Mouse (Mus musculus): ENCODE measurements at regions not wholly inside any gene's neighbourhood (a gene's known extent, or its start where the extent isn't known, plus 50 kb on each side); places are given as distances from the start of the nearest gene placed in this dataset.

GRCm38 (mm10) chr1:35797526-35797925 is 270.7 kb upstream of the Hs6st1 start:
- no peak for DNase-seq

DNA sequence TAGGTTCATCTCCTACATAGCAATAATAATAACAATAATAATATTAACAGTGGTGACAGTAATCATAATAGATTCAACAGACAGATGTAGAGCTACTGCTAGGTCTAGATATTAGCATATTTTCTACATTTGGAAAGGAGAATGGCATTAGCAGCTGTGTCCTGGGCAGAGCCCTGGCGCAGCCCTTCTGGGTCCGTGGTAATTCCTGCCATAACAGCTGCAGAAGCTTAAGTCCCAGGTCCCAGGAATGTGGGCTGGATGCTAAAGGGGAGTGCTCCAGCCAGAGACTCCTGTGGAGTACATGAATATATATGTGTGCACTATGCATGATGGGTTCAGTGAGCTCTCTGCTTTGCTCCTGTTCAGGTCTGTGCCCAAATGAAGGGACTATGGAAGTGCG is 262.7 kb upstream of the Hs6st1 start:
- DNase-seq = no peak

DNA sequence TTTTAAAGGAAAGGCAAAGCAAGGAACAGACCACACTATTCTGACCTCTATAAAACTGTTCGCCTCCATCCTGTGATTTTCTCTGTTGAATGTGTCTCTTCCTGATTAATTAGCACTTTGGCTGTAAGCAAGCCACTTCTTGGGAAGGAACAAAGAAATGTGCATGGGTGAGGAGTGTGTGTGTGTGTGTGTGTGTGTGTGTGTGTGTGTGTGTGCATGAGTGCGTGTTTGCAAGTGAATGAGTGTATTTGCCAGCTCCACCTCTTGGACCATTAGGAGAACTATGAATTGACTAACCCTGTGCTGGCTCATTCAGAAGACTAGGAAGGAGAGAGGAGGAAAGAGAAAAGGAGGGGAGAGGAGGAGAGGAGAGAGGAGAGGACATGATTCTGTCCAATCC is 261.9 kb upstream of the Hs6st1 start:
- no peak for DNase-seq

- no peak for DNase-seq
Measured at GRCm38 (mm10) chr1:35806731-35807130, 261.5 kb upstream of the Hs6st1 start.

DNA sequence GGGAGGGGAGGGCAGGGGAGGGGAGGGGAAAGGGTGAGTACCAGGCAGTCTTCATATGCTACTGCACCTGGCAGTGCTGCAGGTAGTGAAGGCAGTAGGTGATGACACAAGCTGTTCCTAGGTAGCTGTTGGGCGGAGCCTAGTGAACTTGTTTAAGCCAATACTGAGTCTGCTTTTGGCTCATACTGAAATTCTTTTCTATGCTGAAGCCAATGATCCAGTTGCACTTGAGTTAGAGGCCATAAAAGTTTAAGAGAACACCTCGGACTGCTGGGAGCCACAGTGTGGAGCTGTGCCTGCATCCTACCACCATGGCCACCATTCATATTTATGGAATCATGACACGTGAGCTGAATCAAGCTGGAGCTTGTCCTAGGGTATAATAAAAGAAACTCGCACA is 259.3 kb upstream of the Hs6st1 start:
- DNase-seq = no peak

- DNase-seq = no peak
Measured at GRCm38 (mm10) chr1:35809341-35809740, 258.9 kb upstream of the Hs6st1 start.

- no peak for DNase-seq
Measured at GRCm38 (mm10) chr1:35810571-35811342, 257.4 kb upstream of the Hs6st1 start.

DNA sequence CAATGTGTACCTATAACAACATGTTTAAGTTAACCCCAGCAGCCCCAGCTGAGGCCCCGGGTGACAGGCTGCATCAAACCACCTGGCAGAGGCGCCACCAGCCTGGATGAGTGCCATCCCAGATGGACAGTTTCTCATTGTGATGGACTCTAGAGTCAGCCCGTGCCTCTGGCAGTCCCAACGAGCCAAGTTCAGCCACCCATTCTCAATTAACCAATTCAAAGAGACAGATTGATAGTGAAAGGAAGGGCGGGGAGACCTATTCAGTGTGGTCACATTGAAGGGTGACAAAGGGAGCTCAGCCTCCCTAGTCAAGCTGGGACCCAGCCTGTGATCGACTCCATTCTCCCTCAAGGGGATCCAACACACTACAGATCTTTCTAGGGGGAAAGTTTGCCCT is 256.8 kb upstream of the Hs6st1 start:
- DNase-seq = no peak

DNA sequence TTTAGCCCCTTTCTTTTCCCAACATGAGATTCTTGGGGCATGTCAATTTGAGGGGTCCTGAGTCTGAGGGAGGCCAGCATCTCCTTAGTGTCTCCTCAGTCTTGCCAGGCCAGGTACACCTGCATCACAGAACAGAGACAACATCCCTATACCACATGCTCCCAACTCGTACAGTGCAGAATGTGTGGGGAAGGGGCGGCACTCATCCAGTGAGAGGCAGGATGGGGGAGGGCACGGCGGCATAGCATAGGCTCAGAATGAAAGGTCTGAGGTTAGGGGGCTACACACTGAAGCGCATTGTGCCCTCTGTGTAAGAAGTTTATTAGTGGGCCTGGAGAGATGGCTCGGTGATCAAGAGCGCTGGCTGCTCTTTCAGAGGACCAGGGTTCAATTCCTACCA is 256.4 kb upstream of the Hs6st1 start:
- DNase-seq = no peak

- DNase-seq = peak in 1 of 2 experiments; percentile 22
Measured at GRCm38 (mm10) chr1:35813625-35814024, 254.6 kb upstream of the Hs6st1 start.

GRCm38 (mm10) chr1:35814207-35814606 is 254.0 kb upstream of the Hs6st1 start:
- DNase-seq = no peak

GRCm38 (mm10) chr1:35814751-35815150 is 253.4 kb upstream of the Hs6st1 start:
- DNase-seq = no peak

DNA sequence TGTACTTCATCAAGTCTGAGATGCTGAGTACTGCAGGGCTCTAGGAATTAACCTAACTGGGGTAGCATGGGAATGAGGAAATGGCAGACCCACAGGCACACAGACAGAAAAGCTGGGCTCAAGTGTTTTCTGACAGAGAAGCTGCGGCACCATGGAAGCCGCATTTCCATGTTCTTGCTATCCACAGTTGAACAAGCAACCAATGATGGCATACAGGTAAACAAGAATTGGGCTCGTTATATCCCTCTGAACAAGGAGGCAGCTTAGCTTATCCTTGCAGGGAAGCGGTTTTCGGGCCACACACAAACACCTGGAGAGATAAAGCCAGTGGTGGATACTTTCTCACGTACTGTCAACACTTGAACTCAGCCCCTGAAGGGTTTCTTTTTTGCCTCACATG is 246.4 kb upstream of the Hs6st1 start:
- no peak for DNase-seq

GRCm38 (mm10) chr1:35822376-35823202 is 245.6 kb upstream of the Hs6st1 start:
- DNase-seq = no peak

DNA sequence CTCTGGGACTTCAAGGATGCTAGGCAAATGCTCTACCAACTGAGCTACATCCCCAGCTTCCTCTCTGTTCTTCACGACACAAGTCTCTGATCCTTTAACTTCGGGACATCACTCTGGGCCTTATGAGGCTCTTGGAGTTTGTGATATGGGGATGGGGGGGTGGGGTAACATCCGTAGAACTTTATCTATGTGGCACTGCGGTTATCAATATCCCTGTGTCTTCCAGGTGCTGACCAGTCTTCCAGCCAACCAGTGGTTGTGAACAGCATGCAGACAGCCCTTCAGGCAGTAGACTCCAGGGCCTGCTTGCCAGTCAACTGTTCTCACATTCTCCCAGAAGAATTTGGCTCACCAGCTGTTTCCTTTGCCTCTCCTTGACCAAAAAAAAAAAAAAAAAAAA is 244.7 kb upstream of the Hs6st1 start:
- no peak for DNase-seq

DNA sequence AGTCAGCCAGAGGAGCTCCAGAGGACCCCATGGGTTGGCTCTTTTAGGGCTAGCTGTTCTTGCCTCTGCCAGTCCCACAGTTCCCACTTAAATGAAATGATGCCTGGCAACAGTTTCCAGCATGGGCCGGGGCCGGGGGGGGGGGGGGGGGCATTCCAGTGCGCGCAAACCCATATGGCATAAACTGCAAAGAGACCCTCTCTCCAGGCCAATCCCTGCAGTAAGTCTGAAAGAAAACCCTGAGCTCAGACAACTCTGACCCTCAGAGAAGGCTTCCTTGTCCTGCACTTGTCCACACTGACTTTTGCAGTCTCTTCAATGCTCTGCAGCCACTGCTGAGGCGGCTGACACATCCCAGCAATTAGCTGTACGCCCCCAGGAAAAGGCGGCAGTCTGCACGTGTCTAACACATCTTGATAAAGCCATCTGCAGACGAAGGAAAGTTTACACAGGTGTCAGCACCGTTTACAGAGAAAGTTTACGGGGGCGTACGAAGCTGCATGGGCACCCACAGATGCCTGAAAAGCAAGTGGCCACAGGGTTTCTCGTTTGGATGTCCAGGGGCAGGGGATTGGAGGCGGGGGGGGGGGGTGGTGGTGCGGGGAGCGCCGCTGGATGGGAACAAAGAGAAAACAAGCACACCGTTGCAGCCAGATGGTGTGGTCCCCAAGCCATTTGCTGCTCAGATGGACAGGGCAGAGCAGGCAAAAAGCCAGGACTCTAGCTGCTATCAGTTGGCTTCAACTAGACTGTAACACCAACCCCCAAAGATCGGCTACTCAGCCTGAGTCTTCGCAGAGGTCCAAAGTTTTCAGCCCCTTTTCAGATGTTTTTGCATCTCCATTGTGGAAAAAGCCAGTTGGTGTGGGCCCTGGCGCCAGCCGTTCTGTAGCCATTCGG is 244.0 kb upstream of the Hs6st1 start:
- no peak for DNase-seq

DNA sequence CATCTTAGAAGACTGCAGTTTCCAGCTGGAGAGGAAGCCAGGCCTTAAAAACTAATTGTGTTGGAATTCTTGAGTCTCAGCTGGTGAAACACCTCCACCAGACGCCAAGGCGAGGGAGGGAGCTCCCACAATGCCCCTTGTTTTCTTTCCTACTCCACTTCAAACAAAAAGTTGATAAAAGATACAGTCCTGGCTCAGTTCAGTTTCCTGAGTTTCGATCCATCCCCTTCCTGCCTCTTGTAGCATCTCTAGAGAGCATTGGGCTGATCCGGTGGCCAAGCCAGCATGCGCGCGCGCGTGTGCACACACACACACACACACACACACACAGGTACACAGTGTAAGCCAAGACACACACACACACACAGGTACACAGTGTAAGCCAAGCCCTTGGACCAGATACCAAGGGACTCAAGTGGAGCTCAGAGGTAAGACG is 242.7 kb upstream of the Hs6st1 start:
- DNase-seq = no peak

DNA sequence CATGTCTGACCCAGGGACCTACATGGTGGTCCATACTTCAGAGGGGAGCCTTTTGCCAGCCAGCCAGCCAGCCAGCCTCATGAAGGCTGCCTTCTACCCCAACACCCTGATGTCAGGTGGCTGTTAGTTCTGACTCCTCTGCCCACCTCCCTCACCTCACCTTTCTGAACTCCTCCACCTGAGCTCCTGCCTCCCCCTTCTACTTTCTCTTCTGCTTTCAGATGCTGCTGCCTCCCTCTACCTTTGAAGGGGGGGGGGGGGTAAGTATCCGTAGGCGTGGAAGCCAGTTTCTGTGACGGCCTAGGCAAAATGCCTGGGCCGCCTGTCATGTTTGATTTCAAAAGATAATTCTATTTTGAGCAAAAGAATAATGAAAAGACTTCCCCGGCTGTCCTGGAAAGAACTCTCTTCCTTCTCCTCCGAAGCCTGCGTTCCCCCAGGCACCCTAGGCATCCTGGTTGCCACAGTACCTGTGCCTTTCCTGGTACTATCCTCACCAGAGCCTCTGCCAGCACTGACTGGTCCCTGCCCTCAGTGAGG is 241.6 kb upstream of the Hs6st1 start:
- no peak for DNase-seq

DNA sequence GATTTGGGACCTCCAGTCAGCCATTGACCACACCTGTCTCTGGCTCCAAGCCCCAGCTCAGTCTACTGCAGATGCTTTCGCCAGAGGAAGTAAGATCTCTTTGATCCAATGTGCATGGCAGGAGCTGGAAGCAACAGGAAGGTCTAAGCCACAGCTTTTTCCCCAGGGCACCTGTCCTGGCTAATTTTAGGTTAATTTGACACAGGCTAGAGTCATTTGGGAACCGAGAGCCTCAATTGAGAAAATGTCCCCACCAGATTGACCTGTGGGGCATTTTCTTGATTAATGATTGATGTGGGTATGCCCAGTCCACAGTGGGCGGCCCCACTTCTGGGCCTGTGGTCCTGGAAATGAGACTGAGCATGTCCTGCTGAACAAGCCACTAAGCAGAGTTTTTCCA is 240.7 kb upstream of the Hs6st1 start:
- DNase-seq = no peak

DNA sequence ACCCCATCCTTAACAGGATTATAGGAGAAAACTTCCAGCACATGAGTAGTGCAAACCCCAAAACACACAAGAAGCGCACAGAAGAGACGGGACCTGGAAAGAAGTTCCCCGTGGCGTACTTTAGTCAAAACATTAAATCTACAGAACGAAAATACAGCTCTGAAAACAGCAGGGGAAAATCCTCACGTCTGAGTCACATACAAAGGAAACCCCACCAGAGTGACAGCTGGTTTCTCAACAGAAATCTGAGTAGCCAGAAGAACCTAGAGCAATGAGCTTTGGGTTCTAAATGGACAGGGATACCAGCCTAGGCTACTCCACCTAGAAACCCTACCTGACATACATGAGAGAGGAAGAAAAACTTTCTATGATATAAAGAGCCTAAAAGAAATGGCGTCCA is 234.0 kb upstream of the Hs6st1 start:
- no peak for DNase-seq

DNA sequence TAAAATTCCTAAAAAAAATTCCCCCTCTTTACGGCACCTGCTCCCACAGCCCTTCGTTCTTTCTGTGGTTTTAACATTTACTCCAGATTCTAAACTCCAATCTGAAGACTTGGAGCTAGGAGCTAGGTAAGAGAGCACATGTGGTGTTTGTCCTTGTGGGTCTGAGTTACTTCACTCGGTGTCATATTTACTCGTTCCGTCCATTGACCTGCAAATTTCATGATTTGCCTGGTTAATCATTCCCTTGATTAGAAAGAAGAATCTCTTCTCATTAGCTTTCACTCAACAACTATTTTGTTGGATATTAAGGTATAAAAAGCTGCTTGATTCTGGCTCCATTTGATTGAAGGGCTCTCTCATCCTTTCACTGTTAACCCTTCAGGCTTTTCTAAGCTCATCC is 231.6 kb upstream of the Hs6st1 start:
- DNase-seq = no peak

GRCm38 (mm10) chr1:35838625-35839024 is 229.6 kb upstream of the Hs6st1 start:
- DNase-seq = no peak

DNA sequence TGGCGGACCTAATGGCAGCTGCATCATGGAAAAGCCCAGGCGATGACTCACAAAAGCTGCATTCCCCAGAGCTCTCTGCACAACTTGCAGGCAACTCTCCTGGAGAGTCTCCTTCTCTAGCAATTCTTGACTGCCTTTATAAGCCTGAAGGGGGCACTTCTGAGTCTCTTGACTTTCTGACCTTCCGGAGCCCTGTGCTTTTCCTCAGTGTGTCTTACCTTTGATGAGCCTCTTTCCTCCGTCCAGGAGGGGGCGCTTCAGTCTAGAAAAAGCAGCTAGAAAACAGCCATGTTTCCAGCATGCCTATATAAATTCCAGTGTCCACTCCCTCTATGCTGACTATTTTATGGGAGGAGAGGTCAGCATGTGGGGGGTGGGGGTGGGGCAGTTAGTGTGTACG is 228.8 kb upstream of the Hs6st1 start:
- peak; percentile 59 to 65 for DNase-seq

All from thymus, postnatal 36 days (tissue).